Mouse (Mus musculus): ENCODE results near the gene Zfp637.

DNA sequence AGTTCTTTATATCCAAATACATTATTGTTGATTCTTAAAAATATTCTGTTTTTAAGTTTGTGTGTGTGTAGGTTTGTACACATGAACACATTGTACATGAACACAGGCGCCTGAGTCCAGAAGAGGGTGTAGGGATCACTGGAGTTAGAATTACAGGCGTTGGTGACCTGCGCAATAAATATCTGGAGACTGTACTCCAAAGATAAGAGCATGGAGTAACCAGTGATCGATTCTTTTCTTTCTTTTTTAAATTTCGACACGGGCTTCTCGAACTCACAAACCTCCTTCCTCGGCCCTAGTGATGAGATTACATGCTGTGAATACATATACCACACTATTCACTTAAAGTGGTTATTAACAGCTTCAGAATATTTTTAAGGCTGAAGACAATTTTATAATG is 21.5 kb downstream of the Zfp637 start:
- TF ChIP-seq CTCF (IDR thresholded peaks at IDR 0.05; ENCODE audit: low read depth) (no peak), EP300 (IDR thresholded peaks at IDR 0.05; ENCODE audit: low read depth) (no peak; the same call in 1 of the 2 replicates)

Data from liver, postnatal 0 days (tissue).